Mouse (Mus musculus) cerebellum, adult 2 months (tissue): ENCODE data around the gene Atraid.

Experiments used
- CTCF ChIP-seq: fragments of 200-500 bp; IDR thresholded peaks from 2 replicates; pipeline ENCODE4 v1.5.1; 2011; ENCODE audit warnings: low read depth, mild to moderate bottlenecking, control low read depth, low read length, moderate library complexity, borderline replicate concordance; ENCODE audit not compliant: insufficient read depth
- POLR2A ChIP-seq: fragments of 200-500 bp; IDR thresholded peaks from 2 replicates; pipeline ENCODE4 v1.6.1; 2011; ENCODE audit warnings: low read length, control low read depth, borderline replicate concordance; ENCODE audit not compliant: insufficient read depth

DNA sequence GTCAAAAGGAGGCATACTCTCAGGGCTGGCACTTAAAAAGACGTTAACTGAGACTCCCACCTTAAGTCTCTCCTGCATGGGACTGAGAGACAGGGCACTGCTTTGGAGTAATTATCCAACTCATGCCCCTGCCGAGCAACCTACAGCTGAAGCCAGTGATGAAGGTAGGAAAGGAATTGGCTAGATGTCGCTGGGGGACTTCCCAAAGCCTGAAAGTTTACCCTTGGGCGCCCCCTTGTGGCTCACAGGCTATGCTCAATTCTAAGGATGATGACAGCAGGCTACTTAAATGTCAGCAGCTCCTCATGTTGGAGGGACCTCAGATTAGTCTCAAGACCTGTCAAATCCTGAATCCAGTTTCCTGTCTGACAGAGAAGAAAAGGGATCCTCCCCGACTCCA lies 43.9 kb upstream of the Atraid start:
- TF ChIP-seq CTCF, result peak; percentile 84
- TF ChIP-seq POLR2A, result no peak
